Mouse (Mus musculus): ENCODE results near the gene Ccndbp1.

DNA sequence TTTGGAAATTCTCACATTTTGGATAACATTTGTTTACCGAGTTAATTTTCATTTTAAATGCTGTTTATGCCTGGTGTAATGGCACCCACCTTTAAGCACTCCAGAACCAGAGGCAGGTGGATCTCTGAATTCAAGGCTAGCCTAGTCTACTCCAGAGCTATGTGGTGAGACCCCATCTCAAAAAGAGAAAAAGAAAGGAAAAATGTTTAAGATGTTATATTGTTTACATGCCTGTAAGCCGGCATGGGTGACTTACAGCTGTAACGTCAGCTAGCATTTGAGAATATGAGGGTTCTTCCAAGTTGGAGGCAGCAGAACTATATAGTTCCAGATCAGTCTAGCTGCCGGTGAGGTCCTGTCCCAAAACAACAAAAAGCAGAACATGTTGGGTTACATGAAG is 36.4 kb upstream of the Ccndbp1 start:
- TF ChIP-seq CTCF (conservative IDR thresholded peaks at IDR 0.05; ENCODE audit: low read length) (no peak), NANOG (IDR thresholded peaks at IDR 0.05; ENCODE audit: borderline replicate concordance, low read length) (no peak)
